Mouse (Mus musculus) brain, embryonic 14.5 days (tissue): ENCODE measurements at regions not wholly inside any gene's neighbourhood (a gene's known extent, or its start where the extent isn't known, plus 50 kb on each side); places are given as distances from the start of the nearest gene placed in this dataset.

ENCODE experiments used
- CTCF ChIP-seq: fragments of 200-500 bp; IDR thresholded peaks from 2 replicates; pipeline ENCODE4 v1.5.1; 2012; ENCODE audit warnings: inconsistent platforms, mild to moderate bottlenecking, moderate library complexity, borderline replicate concordance; ENCODE audit not compliant: insufficient read depth, insufficient read length; ENCODE audit errors: extremely low read depth
- POLR2A ChIP-seq: fragments of 200-500 bp; IDR thresholded peaks from 2 replicates; pipeline ENCODE4 v1.6.1; 2012; ENCODE audit warnings: mild to moderate bottlenecking, inconsistent platforms, borderline replicate concordance; ENCODE audit not compliant: poor library complexity, insufficient read depth, insufficient read length, severe bottlenecking; ENCODE audit errors: extremely low read depth

DNA sequence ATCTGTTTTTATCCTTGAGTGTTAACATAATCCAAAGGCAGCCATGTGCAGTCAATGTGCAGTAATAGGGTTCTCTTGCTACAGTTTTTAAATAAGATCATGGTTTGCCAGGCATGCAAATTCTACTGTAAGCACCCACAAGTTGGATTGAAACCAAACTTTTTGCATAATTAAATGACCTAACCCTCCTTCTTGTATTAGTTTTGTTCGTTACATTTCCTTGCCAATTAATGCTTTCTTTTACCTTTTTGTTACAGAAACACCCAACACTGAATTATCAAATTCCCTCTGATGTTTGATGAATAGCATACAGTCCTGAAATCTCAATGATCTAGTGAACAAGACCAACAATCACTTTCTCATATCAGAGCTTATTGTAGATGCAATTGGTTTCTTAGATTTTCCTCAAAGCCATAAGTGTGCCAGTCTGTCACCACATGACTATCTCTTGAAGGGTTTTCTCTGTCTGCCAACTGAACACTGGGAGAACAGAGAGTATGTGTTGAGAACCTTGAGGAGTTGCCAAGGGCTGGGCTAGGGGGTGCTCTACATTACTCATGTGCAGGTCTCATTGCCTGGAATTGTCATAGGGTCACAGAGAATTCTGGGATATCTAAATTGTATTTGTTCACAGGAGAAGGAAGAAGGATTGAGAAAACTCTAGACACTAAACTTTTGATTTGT, 1060.4 kb downstream of the Gsdmc2 start:
- TF ChIP-seq POLR2A (no peak), CTCF (no peak)
